Mouse (Mus musculus) yolk sac, embryonic 10.5 days (tissue): ENCODE results near the gene Alg12.
"Not testable (repeated sequence)": the region's sequence is repeated elsewhere in the genome, so short reads cannot be mapped to it uniquely, and the experiment has no call there.

Experiments used
- DNase-seq: peaks from one replicate; pipeline ENCODE4 v3.0.0-alpha.2; 2017; ENCODE audit warnings: low spot score

The Alg12 gene

GRCm38 (mm10) chr15:88831482-88831881, 12.4 kb upstream of the Alg12 start:
- DNase-seq = no peak

GRCm38 (mm10) chr15:88830696-88831095, 11.6 kb upstream of the Alg12 start:
- no peak for DNase-seq

DNA sequence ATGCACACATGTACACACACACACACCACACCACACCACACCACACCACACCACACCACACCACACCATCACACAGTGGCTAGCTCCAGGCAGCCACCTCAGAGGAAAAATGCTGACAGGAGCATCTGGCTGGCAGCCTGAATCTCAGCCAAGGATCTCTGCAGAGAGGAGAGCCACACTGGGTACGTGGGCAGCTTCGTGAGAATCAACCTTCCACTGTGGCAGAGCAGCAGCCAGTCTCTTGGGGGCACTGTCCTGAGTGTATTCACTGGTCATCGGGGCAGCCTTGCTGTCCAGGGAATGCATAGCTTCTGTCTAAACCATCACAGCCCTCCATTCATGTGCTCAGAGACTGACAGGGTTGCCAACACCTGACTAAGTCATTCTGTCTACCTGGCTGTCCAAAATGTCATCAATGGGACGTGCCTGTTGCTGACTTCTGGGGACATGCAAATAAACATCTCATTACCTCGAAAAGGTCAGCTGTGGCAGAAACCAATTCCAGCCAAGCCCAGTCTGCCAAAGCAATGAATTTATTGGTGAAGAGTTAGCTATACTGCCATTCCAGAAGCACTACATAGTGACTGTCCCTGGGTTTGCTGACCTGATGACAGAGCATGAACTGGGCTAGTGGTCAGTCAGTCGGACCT, 10.8 kb upstream of the Alg12 start:
- no peak for DNase-seq

DNA sequence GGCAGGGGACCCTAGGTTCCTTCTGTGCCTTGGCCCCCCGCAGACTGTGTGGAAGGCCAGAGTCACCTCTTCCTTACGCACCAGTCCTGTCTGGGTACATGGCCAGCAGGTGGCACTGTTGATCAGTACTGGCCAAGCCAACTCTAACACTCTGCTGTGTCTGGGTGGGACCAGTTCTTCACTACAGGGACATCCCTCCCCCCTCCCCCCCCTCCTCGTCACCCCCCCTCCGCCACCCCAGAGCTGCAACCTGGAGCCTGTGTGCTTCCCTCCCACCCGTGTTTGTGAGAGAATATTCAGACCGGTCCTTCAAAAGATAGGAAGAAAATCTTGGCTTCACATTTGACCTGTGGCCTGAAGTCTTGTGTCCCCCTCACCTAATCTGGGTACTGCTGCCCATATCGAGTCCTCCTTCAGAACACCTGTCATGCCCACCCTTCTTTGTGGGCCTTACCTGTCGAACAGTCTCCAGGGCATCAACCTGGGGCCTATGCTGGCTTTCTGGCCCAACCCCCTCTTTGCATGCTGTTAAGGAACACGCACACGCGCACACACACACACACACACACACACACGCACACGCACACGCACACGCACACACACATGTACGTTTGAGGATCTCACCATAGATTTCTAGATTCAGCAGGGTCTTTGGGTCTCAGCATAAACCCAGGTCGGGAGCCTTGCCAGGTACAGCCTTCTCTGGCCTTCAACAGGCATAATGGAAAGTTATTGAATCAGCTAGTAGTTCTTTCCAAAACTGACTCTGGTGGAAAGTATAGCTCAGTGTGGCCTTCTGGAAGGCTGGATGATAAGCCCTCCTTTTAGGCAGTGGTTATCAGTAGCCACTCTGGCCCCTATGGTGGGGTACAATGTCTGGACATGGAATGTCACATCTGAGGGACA, 9.9 kb upstream of the Alg12 start:
- peak; percentile 78 for DNase-seq

DNA sequence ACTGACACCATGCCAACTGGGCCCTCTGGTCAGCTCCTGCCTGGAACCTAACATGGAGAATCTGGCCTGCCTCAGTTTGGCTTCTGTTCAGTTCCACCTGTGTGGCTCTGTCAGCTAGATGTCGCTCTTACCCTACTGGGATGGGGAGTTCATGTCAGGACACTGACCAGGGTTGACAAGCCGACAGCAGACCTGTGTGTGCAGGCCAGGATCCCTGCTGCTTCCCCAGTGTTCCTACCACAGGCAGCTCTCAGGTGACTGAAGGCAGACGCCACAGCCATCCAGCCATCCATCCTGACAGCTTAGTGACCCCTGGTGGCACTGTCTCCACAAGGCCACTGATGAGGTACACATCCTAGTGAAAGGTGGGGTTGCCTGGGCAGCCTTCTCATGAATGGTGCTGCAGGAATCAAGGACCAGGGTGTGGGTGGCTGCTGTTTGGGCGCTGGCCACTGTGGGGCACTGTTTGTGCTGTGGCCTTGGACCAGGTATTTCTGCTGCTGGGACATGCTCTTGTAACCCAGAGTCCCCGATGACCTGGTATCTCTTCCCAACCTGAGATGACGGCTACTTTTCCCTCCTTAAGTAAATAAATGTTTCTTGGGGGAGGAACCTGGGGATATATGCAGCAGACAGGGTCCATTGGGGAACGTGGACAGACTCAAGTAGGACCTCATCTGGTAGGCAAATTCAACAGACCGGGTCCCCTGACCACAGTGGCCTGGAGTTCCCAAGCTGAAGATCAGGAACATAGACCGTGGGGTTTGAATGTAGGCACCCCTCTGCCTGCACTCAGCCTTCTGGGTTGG, 9.1 kb upstream of the Alg12 start:
- DNase-seq = peak; percentile 73

DNA sequence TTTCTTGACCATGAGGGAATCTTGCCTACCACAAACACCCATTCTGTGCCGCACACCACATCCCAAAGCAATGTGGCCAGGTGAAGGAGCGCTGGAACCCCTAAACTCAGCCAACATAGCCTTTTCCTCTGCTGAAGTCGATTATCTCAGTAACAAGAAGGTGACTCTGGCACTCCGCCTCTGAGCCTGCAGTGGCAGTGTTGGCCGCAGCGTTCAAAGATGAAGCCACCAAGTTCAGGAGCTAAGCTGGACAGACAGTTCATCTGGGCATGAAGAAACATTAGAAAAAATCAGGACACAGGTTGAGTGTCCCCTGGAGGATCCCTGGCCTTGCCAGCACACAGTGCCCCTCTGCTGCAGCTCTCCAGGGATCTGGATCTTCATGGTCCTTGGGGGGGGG, 8.3 kb upstream of the Alg12 start:
- no peak for DNase-seq

- DNase-seq = no peak
Observed at GRCm38 (mm10) chr15:88823376-88823775, 4.3 kb upstream of the Alg12 start.

DNA sequence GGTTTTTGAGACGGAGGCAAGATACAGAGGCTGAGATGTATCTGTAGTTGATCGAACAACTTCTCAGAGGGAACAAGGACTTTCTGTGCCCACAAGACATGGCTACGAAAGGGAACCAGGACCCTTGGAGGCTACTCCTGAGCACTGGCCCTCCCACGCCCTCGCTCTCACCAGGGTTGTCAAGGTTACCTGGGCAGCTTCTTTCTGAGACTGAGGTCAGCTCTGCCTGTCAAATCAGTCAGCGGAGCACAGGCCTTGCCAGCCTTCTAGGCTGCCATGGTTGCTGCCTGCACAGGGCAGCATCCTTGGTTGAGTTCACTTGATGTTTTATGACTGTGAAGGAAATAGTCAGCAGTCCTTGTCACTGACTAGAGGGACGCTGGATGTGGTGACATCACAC, 3.4 kb upstream of the Alg12 start:
- no peak for DNase-seq

DNA sequence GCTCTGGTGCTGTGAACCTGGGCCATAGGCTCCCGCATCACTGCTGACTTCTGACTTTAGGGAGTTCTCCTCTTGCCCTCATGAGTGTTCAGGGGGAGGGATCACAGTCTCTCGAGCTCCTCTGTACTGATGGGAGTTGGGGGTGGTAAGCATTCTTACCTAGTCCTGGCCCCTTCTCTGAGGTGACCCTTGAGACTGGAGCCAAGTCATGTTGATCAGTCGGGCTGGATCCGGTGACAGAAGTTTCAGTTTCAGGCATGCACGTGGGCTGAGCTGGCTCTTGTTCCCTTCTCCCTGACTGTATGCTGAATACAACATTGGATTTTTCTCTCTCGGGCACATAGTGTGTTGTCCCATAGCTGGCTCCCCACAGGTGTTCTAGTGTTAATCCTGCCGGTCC, 2.3 kb upstream of the Alg12 start:
- no peak for DNase-seq

DNA sequence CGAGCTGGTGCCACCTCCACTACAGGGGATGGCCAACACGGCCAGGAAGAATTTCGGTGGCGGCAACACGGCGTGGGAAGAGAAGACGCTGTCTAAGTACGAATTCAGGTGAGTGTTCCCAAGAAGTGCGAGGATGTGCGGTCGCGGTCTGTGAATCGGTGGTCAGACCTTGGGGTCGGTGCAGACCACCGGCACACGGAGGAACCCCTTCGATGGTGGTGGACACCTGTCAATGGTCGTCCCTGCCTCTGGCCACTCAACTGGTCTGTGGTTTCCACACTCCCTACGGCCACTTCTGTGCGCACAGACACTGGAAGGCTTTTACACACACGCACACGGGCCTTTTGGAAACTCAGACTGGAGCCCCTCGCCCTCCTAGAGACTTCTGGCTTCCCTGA, 787 bp upstream of the Alg12 start:
- DNase-seq = no peak

GRCm38 (mm10) chr15:88815196-88815700, 3.9 kb downstream of the Alg12 start:
- DNase-seq = no peak

DNA sequence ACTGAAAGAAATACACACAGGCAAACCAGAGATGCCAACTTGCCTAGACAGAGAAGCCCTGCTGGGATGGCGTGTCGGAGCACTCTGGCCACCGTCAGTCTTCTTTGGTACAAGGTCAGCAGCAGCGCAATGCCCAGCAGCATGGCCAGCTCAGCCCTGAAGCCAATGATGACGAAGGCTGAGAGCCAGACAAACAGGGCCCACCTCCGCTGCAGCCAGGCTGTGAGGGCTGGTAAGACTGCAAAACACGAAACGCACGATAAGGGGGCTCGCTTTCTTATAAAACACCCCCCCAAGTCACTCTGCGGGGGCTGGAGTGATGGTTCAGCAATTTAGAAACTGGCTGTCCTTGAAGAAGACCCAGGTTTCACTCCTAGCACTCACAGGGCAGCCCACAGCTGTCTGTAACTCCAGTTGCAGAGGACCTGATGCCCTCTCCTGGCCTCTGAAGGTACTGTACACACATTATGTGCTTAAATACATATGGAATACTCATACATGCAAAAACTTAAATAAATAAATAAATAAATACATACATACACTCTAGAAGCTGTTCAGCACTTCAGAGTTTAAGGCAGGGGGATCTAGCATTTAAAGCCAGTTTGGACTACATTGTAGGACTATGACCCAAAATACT, 4.6 kb downstream of the Alg12 start:
- DNase-seq = no peak

DNA sequence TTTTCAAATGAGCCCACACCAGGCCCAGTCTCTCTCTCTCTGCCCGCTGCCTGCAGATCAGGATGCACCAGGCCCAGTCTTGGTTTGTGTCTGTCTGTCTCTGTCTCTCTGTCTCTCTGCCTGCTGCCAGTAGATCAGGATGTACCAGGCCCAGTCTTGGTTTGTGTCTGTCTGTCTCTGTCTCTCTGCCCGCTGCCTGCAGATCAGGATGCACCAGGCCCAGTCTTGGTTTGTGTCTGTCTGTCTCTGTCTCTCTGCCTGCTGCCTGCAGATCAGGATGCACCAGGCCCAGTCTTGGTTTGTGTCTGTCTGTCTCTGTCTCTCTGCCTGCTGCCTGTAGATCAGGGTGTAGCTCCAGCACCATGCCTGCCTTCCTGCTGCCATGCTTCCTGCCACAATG, 5.2 kb downstream of the Alg12 start:
- not testable (repeated sequence) for DNase-seq

- DNase-seq = no peak
Observed at GRCm38 (mm10) chr15:88813262-88813661, 5.9 kb downstream of the Alg12 start.

- DNase-seq = no peak
Observed at GRCm38 (mm10) chr15:88810369-88810768, 8.7 kb downstream of the Alg12 start.

- DNase-seq = no peak
Observed at GRCm38 (mm10) chr15:88808121-88808520, 11.0 kb downstream of the Alg12 start.

DNA sequence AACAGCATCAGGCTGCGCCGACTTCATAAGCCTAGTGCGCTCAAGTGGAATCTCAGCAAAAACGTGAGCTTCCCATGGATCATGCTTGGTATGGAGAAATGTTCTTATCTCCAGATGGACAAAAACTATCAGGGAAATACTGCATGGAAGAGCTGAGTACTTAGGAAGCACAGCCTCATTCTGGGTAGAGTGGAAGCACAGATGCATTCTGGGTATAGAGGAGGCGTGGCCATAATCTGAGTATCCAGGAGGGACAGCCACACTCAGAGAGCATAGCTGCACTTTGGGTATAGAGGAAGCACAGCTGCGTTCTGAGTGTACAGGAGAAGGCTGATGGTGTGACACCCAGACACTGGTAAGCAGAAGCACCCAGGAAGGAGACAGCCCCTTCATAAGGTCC, 16.8 kb downstream of the Alg12 start:
- DNase-seq = no peak

DNA sequence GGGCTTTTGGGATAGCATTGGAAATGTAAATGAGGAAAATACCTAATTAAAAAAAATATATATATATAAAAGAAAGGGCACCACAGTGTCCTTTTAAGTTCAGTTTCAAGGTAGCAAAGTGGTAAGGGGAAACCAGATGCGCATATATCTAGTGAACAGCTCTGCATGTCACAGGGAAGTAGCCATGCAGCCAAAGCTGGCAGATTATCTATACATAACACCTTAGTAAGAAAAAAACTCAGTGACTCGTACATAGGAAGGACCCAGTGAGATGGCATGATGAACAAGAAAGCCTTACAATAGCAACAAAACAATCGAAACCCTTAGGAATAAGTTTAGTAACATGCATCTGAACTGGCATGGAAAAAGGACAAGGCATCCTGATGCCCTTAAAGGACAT, 17.2 kb downstream of the Alg12 start:
- no peak for DNase-seq

DNA sequence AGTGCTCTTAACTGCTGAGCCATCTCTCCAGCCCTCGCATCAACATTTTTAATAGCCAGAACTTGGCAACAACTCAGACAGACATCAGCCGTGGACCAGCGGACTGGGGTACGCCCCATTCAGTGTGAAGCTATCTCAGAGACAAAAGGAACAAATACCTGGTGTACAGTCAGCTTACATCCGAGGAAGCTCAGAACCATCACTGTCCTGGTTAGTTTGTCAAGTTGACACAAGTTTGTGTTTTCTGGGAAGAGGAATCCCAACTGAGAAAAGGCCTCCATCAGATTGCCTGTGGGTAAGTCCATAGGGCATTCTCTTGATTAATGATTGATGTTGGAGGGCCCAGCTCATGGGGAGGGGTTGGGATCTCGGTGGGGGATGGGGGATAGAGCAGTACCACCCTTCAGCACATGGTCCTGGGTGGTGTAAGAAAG, 18.2 kb downstream of the Alg12 start:
- peak; percentile 88 for DNase-seq

DNA sequence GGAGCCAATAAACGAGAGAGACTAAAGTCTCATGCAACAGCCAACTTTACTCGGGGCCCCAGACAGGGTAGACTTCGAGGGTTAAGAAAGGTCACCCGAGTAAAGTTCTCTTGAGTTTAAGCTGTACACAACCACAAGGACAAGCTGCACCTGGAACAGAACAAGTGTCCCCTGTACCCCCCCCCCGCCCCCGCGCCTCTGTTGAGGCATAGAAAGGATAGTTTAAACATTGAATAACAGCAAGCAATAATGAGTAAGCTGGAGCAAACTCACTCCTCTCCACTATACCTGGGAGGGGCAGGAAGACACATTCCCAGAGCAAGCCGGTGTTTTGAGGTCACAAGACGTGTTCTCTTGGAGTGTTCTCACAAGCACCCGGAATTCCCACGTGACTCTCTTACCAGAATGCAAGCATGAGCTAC, 19.2 kb downstream of the Alg12 start:
- DNase-seq = peak; percentile 83

- DNase-seq = not testable (repeated sequence)
Observed at GRCm38 (mm10) chr15:88794729-88795128, 24.4 kb downstream of the Alg12 start.
